Mouse (Mus musculus) limb, embryonic 13.5 days (tissue): ENCODE measurements at regions not wholly inside any gene's neighbourhood (a gene's known extent, or its start where the extent isn't known, plus 50 kb on each side); places are given as distances from the start of the nearest gene placed in this dataset.

ENCODE experiments used
- ATAC-seq: fragments of 200-750 bp; cut with Nextera tagmentation; 2 replicates; pipeline ENCODE4 v1.8.0; 2017; ENCODE audit warnings: low read depth, moderate number of reproducible peaks, moderate TSS enrichment; ENCODE audit not compliant: low FRiP score
- H3K27ac ChIP-seq: fragments of 300-500 bp; sonication (generic); 2 replicates; pipeline ENCODE4 v1.5.1; 2015; ENCODE audit warnings: inconsistent platforms, mild to moderate bottlenecking, moderate library complexity
- H3K27me3 ChIP-seq: fragments of 300-500 bp; sonication (generic); 2 replicates; pipeline ENCODE4 v1.6.1; 2015; ENCODE audit warnings: mild to moderate bottlenecking, inconsistent platforms
- H3K36me3 ChIP-seq: fragments of 300-500 bp; sonication (generic); 2 replicates; pipeline ENCODE4 v1.6.1; 2015; ENCODE audit warnings: inconsistent platforms, mild to moderate bottlenecking, moderate library complexity
- H3K4me1 ChIP-seq: fragments of 300-500 bp; sonication (generic); 2 replicates; pipeline ENCODE4 v1.6.1; 2015; ENCODE audit warnings: inconsistent platforms
- H3K4me2 ChIP-seq: fragments of 300-500 bp; sonication (generic); replicated peaks from 2 replicates; pipeline ENCODE4 v1.6.1; 2015; ENCODE audit warnings: inconsistent platforms, mild to moderate bottlenecking, moderate library complexity
- H3K4me3 ChIP-seq: fragments of 300-500 bp; sonication (generic); 2 replicates; pipeline ENCODE4 v1.5.1; 2015; ENCODE audit warnings: moderate library complexity, mild to moderate bottlenecking, inconsistent platforms
- H3K9ac ChIP-seq: fragments of 300-500 bp; sonication (generic); 2 replicates; pipeline ENCODE4 v1.6.1; 2015; ENCODE audit warnings: mild to moderate bottlenecking, inconsistent platforms
- H3K9me3 ChIP-seq: fragments of 300-500 bp; sonication (generic); 2 replicates; pipeline ENCODE4 v1.6.1; 2016; ENCODE audit warnings: inconsistent platforms
- WGBS: fragments of 180-500 bp; shearing (Covaris S2); methylation state at CpG from one replicate; pipeline ENCODE4 v1.1.7; 2015; 5-methylcytosine and 5-hydroxymethylcytosine counted together

DNA sequence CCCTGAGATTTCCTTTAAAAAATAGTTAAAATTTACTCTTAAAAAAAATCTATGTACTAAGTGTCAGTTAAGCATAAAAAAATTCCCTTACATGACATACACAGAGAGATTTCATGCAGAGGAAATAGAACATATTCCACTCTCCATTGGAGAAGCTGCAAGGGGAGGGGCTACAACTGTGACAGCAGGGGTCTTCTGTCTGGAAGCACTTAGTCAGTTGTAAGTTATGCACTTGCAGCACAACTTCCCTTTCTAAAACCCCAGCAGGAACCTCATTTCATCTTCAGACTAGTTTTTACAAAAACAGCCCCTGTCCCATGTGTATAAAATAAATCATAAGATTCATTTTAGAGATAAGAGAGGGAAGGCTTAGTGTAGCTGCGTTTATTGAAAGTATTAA lies 109.0 kb upstream of the Rpl10l start:
- H3K4me3 ChIP-seq, result no peak overlapping the region
- H3K27me3 ChIP-seq, result no peaks in the 10 kb centered on the region
- H3K9me3 ChIP-seq, result no peaks in the 10 kb centered on the region
- ATAC-seq, result 0 out of 2 replicates have a peak, but pooled peaks have one; percentile 32
- no peaks in the 10 kb centered on the region for H3K4me1 ChIP-seq
- no peak overlapping the region for H3K4me2 ChIP-seq
- H3K27ac ChIP-seq, result no peak overlapping the region
- WGBS, result 35% methylated on average over 1 of the region's 1 CpGs
- no peaks in the 10 kb centered on the region for H3K36me3 ChIP-seq
- no peak overlapping the region for H3K9ac ChIP-seq

DNA sequence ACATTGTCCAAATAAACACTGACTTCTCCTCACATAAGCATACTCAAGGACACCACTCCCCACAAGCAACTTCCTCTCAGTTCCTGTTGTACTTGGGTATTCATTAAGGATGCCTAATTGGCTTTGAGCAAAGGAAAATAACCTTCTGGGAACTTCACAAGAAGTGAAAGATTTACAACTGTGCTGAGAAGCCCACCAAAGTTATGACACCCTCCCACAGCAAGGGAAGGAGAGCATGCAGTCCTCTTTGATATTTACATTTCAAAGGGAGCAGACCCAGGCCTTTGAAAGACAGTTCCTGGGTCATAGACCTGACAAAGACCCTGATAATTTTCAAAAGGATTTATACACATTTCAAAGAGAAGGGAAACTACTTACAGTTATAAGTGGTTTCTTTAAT lies 102.4 kb upstream of the Rpl10l start:
- no peak overlapping the region for H3K9ac ChIP-seq
- H3K27me3 ChIP-seq, result no peaks in the 10 kb centered on the region
- no peak overlapping the region for H3K4me3 ChIP-seq
- no peak overlapping the region for H3K4me2 ChIP-seq
- H3K4me1 ChIP-seq, result no peaks in the 10 kb centered on the region
- H3K9me3 ChIP-seq, result no peaks in the 10 kb centered on the region
- H3K27ac ChIP-seq, result no peak overlapping the region
- no peak for ATAC-seq
- H3K36me3 ChIP-seq, result no peaks in the 10 kb centered on the region

DNA sequence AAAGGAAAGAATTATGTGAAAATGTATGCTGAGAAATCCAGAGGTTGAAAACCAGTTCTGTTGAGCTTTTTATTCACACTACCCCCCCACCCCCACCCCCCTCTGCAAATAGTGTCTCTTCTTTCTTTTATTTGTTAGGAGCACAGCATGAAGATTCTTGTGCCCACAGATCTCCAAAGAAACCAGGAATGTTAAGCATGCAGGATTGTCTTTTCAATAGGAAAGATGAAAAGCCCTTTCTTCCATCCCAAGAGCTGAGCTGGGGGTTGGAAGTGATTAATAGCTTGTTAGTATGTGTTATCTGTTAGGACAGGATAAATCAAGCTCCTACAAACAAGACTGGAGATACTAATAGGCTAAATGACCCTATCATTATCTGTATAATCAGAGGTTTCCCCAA lies 55.0 kb upstream of the Rpl10l start:
- ATAC-seq, result no peak
- H3K9ac ChIP-seq, result no peak overlapping the region
- no peaks in the 10 kb centered on the region for H3K36me3 ChIP-seq
- H3K4me1 ChIP-seq, result no peaks in the 10 kb centered on the region
- no peak overlapping the region for H3K4me2 ChIP-seq
- no peaks in the 10 kb centered on the region for H3K27me3 ChIP-seq
- no peak overlapping the region for H3K4me3 ChIP-seq
- H3K27ac ChIP-seq, result no peak overlapping the region
- H3K9me3 ChIP-seq, result no peaks in the 10 kb centered on the region
